Mouse (Mus musculus): ENCODE results near the gene Mrpl28. TPM values are rescaled to one million over a fixed set of nuclear protein-coding genes. Genes with fewer than 3 reads are reported as not detected.
A peak's percentile ranks its signal among the peaks of the same experiment; 100 is the strongest.
"Not testable (repeated sequence)": the region's sequence is repeated elsewhere in the genome, so short reads cannot be mapped to it uniquely, and the experiment has no call there.

Mrpl28 gene
- polyA plus RNA-seq, 1 experiment from 2014 or later, result 206 TPM

GRCm38 (mm10) chr17:26105619-26106018, 17.7 kb upstream of the Mrpl28 start:
- no peaks in the 10 kb centered on the region for H3K4me1 ChIP-seq
- ATAC-seq (replicated peaks), result no peak
- H3K36me3 ChIP-seq, result no peaks in the 10 kb centered on the region
- 73% methylated on average over 3 of the region's 4 CpGs for WGBS
- no peak overlapping the region for H3K4me3 ChIP-seq
- H3K9me3 ChIP-seq, result no peaks in the 10 kb centered on the region
- H3K27ac ChIP-seq (replicated peaks), result no peak overlapping the region
- H3K4me2 ChIP-seq (replicated peaks), result no peak overlapping the region
- no peak overlapping the region for H3K9ac ChIP-seq (replicated peaks)
- 0 out of 2 replicates have a peak, but pooled peaks cover 1% of the 10 kb centered on the region for H3K27me3 ChIP-seq

- Histone ChIP-seq H3K9ac (replicated peaks) (no peak overlapping the region), H3K4me2 (replicated peaks) (no peak overlapping the region), H3K27me3 (peaks cover 21% of the 10 kb centered on the region), H3K4me3 (no peak overlapping the region), H3K9me3 (no peaks in the 10 kb centered on the region), H3K36me3 (no peaks in the 10 kb centered on the region), H3K4me1 (peaks cover 6% of the 10 kb centered on the region), H3K27ac (replicated peaks) (no peak overlapping the region)
- WGBS, result 14% methylated on average over 4 of the region's 4 CpGs
- no peak for ATAC-seq (replicated peaks)
Observed at GRCm38 (mm10) chr17:26110156-26110555, 13.1 kb upstream of the Mrpl28 start.

- no peaks in the 10 kb centered on the region for H3K9me3 ChIP-seq
- ATAC-seq (replicated peaks), result no peak
- H3K27ac ChIP-seq (replicated peaks), result no peak overlapping the region
Observed at GRCm38 (mm10) chr17:26111024-26111423, 12.3 kb upstream of the Mrpl28 start.

GRCm38 (mm10) chr17:26111722-26112121, 11.6 kb upstream of the Mrpl28 start:
- Histone ChIP-seq H3K4me1 (peaks cover 6% of the 10 kb centered on the region), H3K4me2 (replicated peaks) (no peak overlapping the region), H3K36me3 (no peaks in the 10 kb centered on the region), H3K9me3 (no peaks in the 10 kb centered on the region), H3K9ac (replicated peaks) (no peak overlapping the region), H3K27ac (replicated peaks) (no peak overlapping the region), H3K27me3 (peaks cover 29% of the 10 kb centered on the region), H3K4me3 (no peak overlapping the region)
- WGBS, result 23% methylated on average over 4 of the region's 4 CpGs
- ATAC-seq (replicated peaks), result no peak

More at GRCm38 (mm10) chr17:26111024-26111423, 12.3 kb upstream of the Mrpl28 start:
- Histone ChIP-seq H3K36me3 (no peaks in the 10 kb centered on the region), H3K4me2 (replicated peaks) (no peak overlapping the region), H3K9ac (replicated peaks) (no peak overlapping the region), H3K27me3 (peaks cover 29% of the 10 kb centered on the region), H3K4me1 (peaks cover 6% of the 10 kb centered on the region), H3K4me3 (no peak overlapping the region)
- WGBS, result under 1% methylated on average over 4 of the region's 4 CpGs

GRCm38 (mm10) chr17:26112751-26113150, 10.5 kb upstream of the Mrpl28 start:
- Histone ChIP-seq H3K27ac (replicated peaks) (no peak overlapping the region), H3K4me2 (replicated peaks) (peak overlapping the region; percentile 70), H3K4me1 (peaks cover 6% of the 10 kb centered on the region), H3K36me3 (no peaks in the 10 kb centered on the region), H3K4me3 (peak overlapping the region; percentile 58), H3K27me3 (peaks cover 29% of the 10 kb centered on the region), H3K9ac (replicated peaks) (peak overlapping the region; percentile 79), H3K9me3 (no peaks in the 10 kb centered on the region)
- 0 out of 2 replicates have a peak, but pooled peaks have one; percentile 4 for ATAC-seq (replicated peaks)
- WGBS, result 18% methylated on average over 14 of the region's 14 CpGs

GRCm38 (mm10) chr17:26113181-26113948, 9.9 kb upstream of the Mrpl28 start, which contains the start of gene Tmem8:
Gene Tmem8, plus strand, starts transcription at chr17:26113299.
- Histone ChIP-seq H3K27me3 (peaks cover 29% of the 10 kb centered on the region), H3K9me3 (no peaks in the 10 kb centered on the region), H3K4me1 (peaks cover 6% of the 10 kb centered on the region), H3K9ac (replicated peaks) (peak within 1 kb of the TSS; percentile 79), H3K4me2 (replicated peaks) (peak within 1 kb of the TSS; percentile 70), H3K36me3 (no peaks in the 10 kb centered on the region), H3K4me3 (peak within 1 kb of the TSS; percentile 58), H3K27ac (replicated peaks) (no peak within 1 kb of the TSS)
- 1% methylated on average over 63 of the region's 75 CpGs for WGBS
- peak; percentile 66 for ATAC-seq (replicated peaks)

GRCm38 (mm10) chr17:26114061-26114460, 9.2 kb upstream of the Mrpl28 start:
- Histone ChIP-seq H3K4me3 (peak overlapping the region; percentile 58), H3K9ac (replicated peaks) (peak overlapping the region; percentile 79), H3K4me1 (peaks cover 6% of the 10 kb centered on the region), H3K4me2 (replicated peaks) (peak overlapping the region; percentile 70), H3K27ac (replicated peaks) (no peak overlapping the region), H3K27me3 (peaks cover 29% of the 10 kb centered on the region), H3K36me3 (no peaks in the 10 kb centered on the region), H3K9me3 (no peaks in the 10 kb centered on the region)
- no peak for ATAC-seq (replicated peaks)
- 12% methylated on average over 8 of the region's 8 CpGs for WGBS

GRCm38 (mm10) chr17:26114461-26114860, 8.8 kb upstream of the Mrpl28 start:
- 64% methylated on average over 7 of the region's 7 CpGs for WGBS
- H3K4me2 ChIP-seq (replicated peaks); H3K27ac ChIP-seq (replicated peaks); ATAC-seq (replicated peaks); H3K9me3 ChIP-seq; H3K4me3 ChIP-seq; H3K9ac ChIP-seq (replicated peaks); H3K4me1 ChIP-seq; H3K36me3 ChIP-seq: not testable (repeated sequence)
- H3K27me3 ChIP-seq, result peaks cover 29% of the 10 kb centered on the region

- no peak for ATAC-seq (replicated peaks)
- peaks cover 29% of the 10 kb centered on the region for H3K27me3 ChIP-seq
- 85% methylated on average over 7 of the region's 7 CpGs for WGBS
Observed at GRCm38 (mm10) chr17:26115205-26115898, 7.9 kb upstream of the Mrpl28 start.

GRCm38 (mm10) chr17:26115956-26116487, 7.3 kb upstream of the Mrpl28 start:
- Histone ChIP-seq H3K4me1 (peaks cover 6% of the 10 kb centered on the region), H3K9ac (replicated peaks) (no peak overlapping the region), H3K27ac (replicated peaks) (no peak overlapping the region), H3K4me3 (no peak overlapping the region), H3K36me3 (no peaks in the 10 kb centered on the region), H3K9me3 (no peaks in the 10 kb centered on the region), H3K27me3 (peaks cover 26% of the 10 kb centered on the region), H3K4me2 (replicated peaks) (no peak overlapping the region)
- 43% methylated on average over 1 of the region's 3 CpGs for WGBS
- no peak for ATAC-seq (replicated peaks)

More at GRCm38 (mm10) chr17:26115205-26115898, 7.9 kb upstream of the Mrpl28 start:
- H3K4me1 ChIP-seq, result peaks cover 6% of the 10 kb centered on the region
- H3K27ac ChIP-seq (replicated peaks), result no peak overlapping the region
- no peak overlapping the region for H3K9ac ChIP-seq (replicated peaks)
- H3K9me3 ChIP-seq, result no peaks in the 10 kb centered on the region
- H3K4me2 ChIP-seq (replicated peaks), result no peak overlapping the region
- no peak overlapping the region for H3K4me3 ChIP-seq
- H3K36me3 ChIP-seq, result no peaks in the 10 kb centered on the region

GRCm38 (mm10) chr17:26116503-26117258, 6.6 kb upstream of the Mrpl28 start:
- ATAC-seq (replicated peaks), result no peak
- Histone ChIP-seq H3K27me3 (peaks cover 25% of the 10 kb centered on the region), H3K36me3 (no peaks in the 10 kb centered on the region), H3K9ac (replicated peaks) (no peak overlapping the region), H3K9me3 (no peaks in the 10 kb centered on the region), H3K4me2 (replicated peaks) (no peak overlapping the region), H3K4me1 (peaks cover 6% of the 10 kb centered on the region), H3K4me3 (no peak overlapping the region), H3K27ac (replicated peaks) (no peak overlapping the region)
- 83% methylated on average over 17 of the region's 17 CpGs for WGBS
